Mouse (Mus musculus): ENCODE measurements around the gene Myo1d. TPM values are rescaled to one million over a fixed set of nuclear protein-coding genes. Genes with fewer than 3 reads are reported as not detected.

The Myo1d gene
- 1.8 and 2.2 TPM in 2 replicates for polyA plus RNA-seq (2015; fragmentation: Nextera tagmentation; extraction: Ambion mirVana)

DNA sequence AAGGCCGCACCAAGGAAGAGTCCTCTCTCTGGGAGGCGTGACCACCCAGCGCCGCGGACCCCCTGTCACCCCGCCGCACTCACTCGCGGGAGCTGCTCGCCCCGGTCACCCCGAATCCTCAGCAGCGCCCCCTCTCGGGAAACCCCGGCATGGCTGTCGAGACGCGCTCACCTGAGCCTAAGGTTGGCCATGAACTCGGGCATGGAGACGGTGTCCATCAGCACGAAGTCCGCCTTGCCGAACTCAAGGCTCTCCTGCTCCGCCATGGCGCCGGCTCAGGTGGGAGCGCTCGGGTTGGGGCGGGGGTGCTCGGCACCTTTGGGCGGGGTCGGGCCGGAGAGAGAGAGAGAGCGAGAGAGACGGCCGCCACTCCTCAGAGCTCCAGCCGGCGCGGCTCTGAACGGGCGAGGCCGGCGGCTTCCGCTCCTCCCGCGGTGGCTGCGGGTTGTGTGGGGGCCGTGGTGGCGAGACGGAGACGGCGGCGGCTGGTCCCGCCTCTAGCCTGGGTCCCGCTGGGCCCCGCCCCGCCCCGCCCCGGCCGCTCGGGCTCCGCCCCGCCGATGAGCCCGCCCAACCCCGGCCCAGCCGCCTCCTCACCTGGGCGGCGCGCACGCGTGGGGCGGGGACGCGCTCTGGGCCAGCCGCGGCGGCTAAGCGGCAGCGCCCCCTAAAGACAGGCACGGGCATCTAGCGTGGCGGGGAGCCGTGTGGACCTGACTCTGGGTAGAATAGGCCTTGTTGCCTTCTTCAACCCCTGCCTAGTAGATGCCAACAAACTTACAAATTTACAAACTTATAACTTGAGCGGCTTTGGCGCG, at the start of gene Myo1d:
TSS of gene Myo1d (minus strand) at position 499 of the 818 bp plus-strand sequence.
- H3K27ac ChIP-seq (replicated peaks), result no peak within 1 kb of the TSS
- ATAC-seq (ENCODE audit: low read depth), result peak; percentile 96
- peak within 1 kb of the TSS; percentile 74 for H3K9ac ChIP-seq
- H3K36me3 ChIP-seq, result no peaks in the 10 kb centered on the region
- H3K4me3 ChIP-seq, result peak within 1 kb of the TSS; percentile 67
- peaks cover 10% of the 10 kb centered on the region; the same call in 1 of the 2 replicates for H3K27me3 ChIP-seq
- H3K4me2 ChIP-seq, result peak within 1 kb of the TSS; percentile 71
- peaks cover 13% of the 10 kb centered on the region for H3K4me1 ChIP-seq (replicated peaks)
- no peaks in the 10 kb centered on the region for H3K9me3 ChIP-seq
- WGBS, result under 1% methylated on average over 67 of the region's 87 CpGs

DNA sequence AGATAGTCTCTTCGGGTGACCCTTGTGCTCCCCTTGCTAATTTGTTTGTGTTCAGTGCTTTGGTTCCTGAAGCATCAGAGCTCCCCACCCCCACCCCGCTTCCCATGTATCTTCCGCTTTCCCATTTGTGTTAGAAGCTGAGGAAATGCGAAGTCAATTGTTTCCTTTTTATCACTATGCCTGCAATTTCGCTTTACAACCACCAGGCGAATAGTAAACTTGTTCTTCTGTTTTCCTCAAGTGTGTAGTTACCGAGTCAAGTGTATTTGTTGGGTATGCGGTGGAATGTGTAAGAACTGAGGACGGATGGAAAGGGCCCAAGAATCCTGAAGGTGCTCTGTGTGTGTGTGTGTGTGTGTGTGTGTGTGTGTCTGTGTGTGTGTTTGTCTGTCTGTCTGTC, 42.0 kb upstream of the Myo1d start:
- no peak for ATAC-seq (ENCODE audit: low read depth)
- Histone ChIP-seq H3K9me3 (no peaks in the 10 kb centered on the region), H3K27ac (replicated peaks) (no peak overlapping the region), H3K27me3 (no peaks in the 10 kb centered on the region), H3K4me2 (no peak overlapping the region), H3K4me1 (replicated peaks) (peaks cover 13% of the 10 kb centered on the region; the same call in 1 of the 2 replicates), H3K36me3 (no peaks in the 10 kb centered on the region), H3K4me3 (no peak overlapping the region), H3K9ac (no peak overlapping the region)
- 73% methylated on average over 9 of the region's 9 CpGs for WGBS

DNA sequence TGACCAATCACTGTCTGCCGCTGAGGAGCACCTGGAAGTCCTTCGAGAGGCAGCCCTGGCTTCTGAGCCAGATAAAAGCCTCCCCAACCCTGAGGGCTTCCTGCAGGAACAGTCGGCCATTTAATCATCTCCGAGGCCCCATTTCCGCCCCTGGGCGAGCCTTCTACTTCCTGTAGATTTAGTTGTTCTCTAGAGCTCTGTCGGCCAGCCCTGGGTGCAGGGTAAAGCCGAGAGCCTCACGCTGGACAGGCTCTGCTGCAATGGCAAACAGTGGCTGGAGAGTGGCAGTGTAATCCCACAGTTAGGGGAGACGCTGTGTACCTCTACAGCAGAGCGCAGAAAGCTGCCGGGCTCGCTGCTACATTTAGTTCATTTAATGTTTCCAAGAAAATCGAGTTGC, 41.5 kb upstream of the Myo1d start:
- Histone ChIP-seq H3K9me3 (no peaks in the 10 kb centered on the region), H3K4me2 (no peak overlapping the region), H3K36me3 (no peaks in the 10 kb centered on the region), H3K4me3 (no peak overlapping the region), H3K4me1 (replicated peaks) (peaks cover 13% of the 10 kb centered on the region; the same call in 1 of the 2 replicates), H3K9ac (no peak overlapping the region), H3K27ac (replicated peaks) (no peak overlapping the region), H3K27me3 (no peaks in the 10 kb centered on the region)
- no peak for ATAC-seq (ENCODE audit: low read depth)
- WGBS, result 61% methylated on average over 14 of the region's 14 CpGs

DNA sequence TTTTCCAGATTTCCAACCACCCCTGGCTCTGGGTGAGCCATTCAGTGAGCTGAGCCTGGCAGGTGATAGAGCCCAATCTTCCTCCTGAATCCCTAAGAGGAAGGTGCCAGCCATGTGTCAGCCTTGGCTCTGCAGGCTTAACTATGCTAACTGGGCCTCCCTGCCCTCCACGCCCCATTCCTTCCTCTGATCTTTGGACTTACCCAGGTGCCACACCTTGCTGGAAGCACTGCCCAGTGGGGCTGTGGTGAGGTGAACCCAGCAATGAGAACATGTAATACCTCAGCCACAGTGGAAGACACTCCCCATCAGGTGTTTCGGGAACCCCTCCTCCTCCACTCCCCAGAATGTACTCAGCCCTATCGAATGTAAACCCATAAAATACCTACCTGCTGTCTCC, 40.3 kb upstream of the Myo1d start:
- no peak for ATAC-seq (ENCODE audit: low read depth)
- H3K4me1 ChIP-seq (replicated peaks), result peaks cover 13% of the 10 kb centered on the region; the same call in 1 of the 2 replicates
- H3K4me2 ChIP-seq, result no peak overlapping the region
- no peaks in the 10 kb centered on the region for H3K9me3 ChIP-seq
- H3K4me3 ChIP-seq, result no peak overlapping the region
- H3K9ac ChIP-seq, result no peak overlapping the region
- H3K27ac ChIP-seq (replicated peaks), result no peak overlapping the region
- WGBS, result 80% methylated on average over 3 of the region's 3 CpGs
- no peaks in the 10 kb centered on the region for H3K27me3 ChIP-seq
- no peaks in the 10 kb centered on the region for H3K36me3 ChIP-seq

DNA sequence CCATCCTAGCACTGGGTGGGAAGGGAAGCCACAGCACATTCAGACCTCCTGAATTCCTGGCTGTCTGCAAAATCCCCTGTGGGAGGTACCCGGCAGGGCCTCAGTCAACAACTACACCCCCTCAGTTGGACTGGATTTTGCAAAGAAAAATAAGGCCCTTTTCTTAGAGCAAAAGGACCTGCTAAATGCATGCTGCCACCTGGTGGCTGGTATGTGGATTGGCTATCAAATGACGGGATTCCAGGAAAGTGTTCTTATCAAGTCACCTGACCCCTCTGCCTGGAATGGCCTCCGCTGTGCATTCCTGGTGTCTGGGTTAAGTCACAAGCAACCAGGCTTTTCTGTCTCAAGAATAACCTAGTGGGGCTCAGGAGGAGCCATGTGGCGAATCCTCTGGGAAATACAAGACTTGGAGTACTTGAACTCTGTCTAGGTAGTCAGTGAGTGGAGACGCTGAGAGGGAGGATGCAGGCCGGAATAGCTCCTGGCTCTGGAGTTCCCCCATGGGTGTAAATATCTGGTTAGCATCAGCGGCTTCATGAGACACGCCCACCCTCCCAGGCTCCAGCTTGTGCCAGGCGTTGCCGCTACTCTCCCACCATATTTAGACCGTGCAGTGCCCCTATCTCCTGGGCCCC, 38.4 kb upstream of the Myo1d start:
- ATAC-seq (ENCODE audit: low read depth), result peak; percentile 56
- Histone ChIP-seq H3K9ac (no peak overlapping the region), H3K4me2 (no peak overlapping the region), H3K36me3 (peaks cover 9% of the 10 kb centered on the region; the same call in 1 of the 2 replicates), H3K27ac (replicated peaks) (no peak overlapping the region), H3K4me1 (replicated peaks) (peaks cover 13% of the 10 kb centered on the region; the same call in 1 of the 2 replicates), H3K4me3 (no peak overlapping the region), H3K9me3 (no peaks in the 10 kb centered on the region), H3K27me3 (no peaks in the 10 kb centered on the region)
- WGBS, result 51% methylated on average over 11 of the region's 11 CpGs

DNA sequence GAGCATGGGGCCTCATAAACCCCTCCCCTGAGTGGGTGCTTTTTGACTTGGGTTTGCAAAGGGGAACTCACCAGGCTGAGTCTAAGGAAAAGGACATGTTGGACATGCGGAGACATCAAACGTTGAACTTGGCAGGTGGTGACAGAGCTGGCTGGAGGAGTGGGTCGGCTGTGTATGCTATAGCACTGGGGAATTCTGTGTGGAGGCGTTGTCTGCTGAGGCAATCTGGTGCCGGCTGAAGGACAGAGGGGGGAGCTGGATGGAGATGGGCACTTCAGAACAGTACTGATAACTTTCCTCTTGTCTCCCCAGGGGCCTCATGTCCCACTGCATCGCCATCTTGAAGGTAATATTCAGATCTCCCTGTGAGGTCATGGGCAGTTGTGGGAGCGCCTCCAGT, 35.5 kb upstream of the Myo1d start:
- 88% methylated on average over 7 of the region's 7 CpGs for WGBS

DNA sequence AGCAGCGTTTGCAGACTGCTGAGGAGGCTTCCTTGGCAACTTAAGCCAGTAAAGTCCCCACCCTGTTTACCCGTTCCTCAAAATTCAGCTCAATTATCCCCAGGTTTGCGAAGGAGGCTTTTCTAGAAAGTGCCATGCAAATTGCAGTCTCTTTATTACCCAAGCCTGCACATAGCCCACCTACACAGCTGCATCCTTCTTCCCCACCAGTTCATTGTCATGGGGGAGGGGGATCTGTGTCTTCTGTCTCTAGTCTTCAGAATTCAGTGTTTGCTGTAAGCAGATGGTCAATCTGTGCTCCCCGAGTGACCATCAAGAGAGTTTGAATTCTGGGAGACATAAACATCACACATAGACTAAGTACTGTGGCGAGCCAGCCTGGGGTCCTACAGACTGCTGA, 31.3 kb upstream of the Myo1d start:
- peaks cover 9% of the 10 kb centered on the region; the same call in 1 of the 2 replicates for H3K36me3 ChIP-seq
- H3K9me3 ChIP-seq, result no peaks in the 10 kb centered on the region
- no peak for ATAC-seq (ENCODE audit: low read depth)
- WGBS, result 17% methylated on average over 5 of the region's 5 CpGs
- H3K27ac ChIP-seq (replicated peaks), result no peak overlapping the region
- H3K4me2 ChIP-seq, result peak overlapping the region; percentile 94
- H3K9ac ChIP-seq, result peak overlapping the region; percentile 83
- peaks cover 20% of the 10 kb centered on the region for H3K4me1 ChIP-seq (replicated peaks)
- peak overlapping the region; percentile 55 for H3K4me3 ChIP-seq
- H3K27me3 ChIP-seq, result no peaks in the 10 kb centered on the region; the same call in 1 of the 2 replicates

More for the DNA sequence above, 35.5 kb upstream of the Myo1d start:
- H3K9ac ChIP-seq, result no peak overlapping the region
- H3K4me3 ChIP-seq, result no peak overlapping the region
- ATAC-seq (ENCODE audit: low read depth), result no peak
- no peak overlapping the region for H3K27ac ChIP-seq (replicated peaks)
- peaks cover 9% of the 10 kb centered on the region; the same call in 1 of the 2 replicates for H3K36me3 ChIP-seq
- H3K9me3 ChIP-seq, result no peaks in the 10 kb centered on the region
- no peaks in the 10 kb centered on the region; the same call in 1 of the 2 replicates for H3K27me3 ChIP-seq
- H3K4me2 ChIP-seq, result no peak overlapping the region
- H3K4me1 ChIP-seq (replicated peaks), result peaks cover 26% of the 10 kb centered on the region

DNA sequence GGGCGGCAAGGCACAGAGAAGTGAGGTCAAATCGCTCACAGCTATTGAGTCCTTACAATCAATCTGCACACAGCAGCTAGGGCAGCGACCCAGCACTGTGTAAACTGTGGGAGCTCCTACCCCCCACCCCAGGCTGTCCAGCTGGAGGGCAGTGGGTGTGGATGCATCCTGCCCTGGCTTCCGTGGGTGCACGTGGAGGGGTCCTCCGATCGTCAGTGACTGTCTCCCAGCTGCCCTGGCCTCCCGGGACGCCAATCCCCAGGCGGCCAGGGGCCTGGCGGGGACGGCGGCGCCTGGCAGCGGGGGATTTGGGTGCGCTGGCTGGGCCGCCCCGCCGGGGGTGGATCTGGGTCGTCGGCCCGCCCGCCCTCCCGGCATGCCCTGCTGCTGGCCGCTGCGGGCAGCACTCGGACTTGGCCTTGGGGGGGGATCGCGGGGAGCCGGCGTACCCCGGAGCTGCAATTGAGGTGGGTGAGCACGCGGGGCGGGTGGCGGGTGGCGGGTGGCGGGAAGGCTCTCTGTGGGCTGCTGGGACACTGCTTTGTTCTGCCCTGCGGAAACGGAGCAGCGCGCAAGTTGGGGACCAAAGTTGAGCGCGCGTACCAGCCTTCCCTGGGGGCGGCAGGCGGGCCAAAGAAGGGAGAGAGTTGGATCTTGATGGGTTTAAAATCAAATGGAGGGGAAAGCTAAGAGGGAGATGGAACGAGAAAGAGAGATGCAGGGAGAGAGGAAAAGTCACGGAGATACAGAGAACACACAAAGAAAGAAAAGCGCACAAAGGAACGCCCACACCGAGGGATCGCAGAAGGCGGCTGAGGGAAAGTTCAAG, 30.4 kb upstream of the Myo1d start, which contains the start of gene Tmem98:
TSS of gene Tmem98 (plus strand) at position 183 of the 829 bp plus-strand sequence.
- H3K4me1 ChIP-seq (replicated peaks), result peaks cover 20% of the 10 kb centered on the region
- H3K4me2 ChIP-seq, result peak within 1 kb of the TSS; percentile 94
- 1% methylated on average over 54 of the region's 54 CpGs for WGBS
- H3K9me3 ChIP-seq, result no peaks in the 10 kb centered on the region
- no peaks in the 10 kb centered on the region; the same call in 1 of the 2 replicates for H3K27me3 ChIP-seq
- H3K36me3 ChIP-seq, result peaks cover 9% of the 10 kb centered on the region; the same call in 1 of the 2 replicates
- H3K27ac ChIP-seq (replicated peaks), result 0 out of 2 replicates have a peak within 1 kb of the TSS, but pooled peaks have one; percentile 53
- H3K9ac ChIP-seq, result peak within 1 kb of the TSS; percentile 83
- H3K4me3 ChIP-seq, result peak within 1 kb of the TSS; percentile 55
- ATAC-seq (ENCODE audit: low read depth), result peak; percentile 78

DNA sequence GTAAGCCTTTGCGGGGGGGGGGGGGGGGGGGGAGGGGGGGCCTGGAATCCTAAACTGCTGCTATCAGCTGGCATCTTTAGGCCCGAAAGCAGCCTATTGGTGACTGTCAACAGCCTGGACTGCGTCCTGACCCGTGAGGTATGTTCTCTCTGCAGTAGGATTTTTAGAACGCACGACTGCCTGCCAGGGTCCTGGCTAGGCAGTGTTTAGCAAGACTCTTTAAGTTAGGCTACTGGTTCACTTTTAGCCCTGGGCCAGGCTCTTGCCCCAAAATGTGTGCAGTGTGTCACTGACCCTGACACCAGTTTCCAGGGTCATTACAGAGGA, 29.8 kb upstream of the Myo1d start:
- H3K4me3 ChIP-seq, result peak overlapping the region; percentile 55
- no peak overlapping the region for H3K27ac ChIP-seq (replicated peaks)
- peaks cover 3% of the 10 kb centered on the region; the same call in 1 of the 2 replicates for H3K9me3 ChIP-seq
- peak; percentile 7; the same call in 1 of the 2 replicates for ATAC-seq (ENCODE audit: low read depth)
- H3K27me3 ChIP-seq, result no peaks in the 10 kb centered on the region; the same call in 1 of the 2 replicates
- peak overlapping the region; percentile 83 for H3K9ac ChIP-seq
- H3K4me1 ChIP-seq (replicated peaks), result peaks cover 20% of the 10 kb centered on the region
- peaks cover 9% of the 10 kb centered on the region; the same call in 1 of the 2 replicates for H3K36me3 ChIP-seq
- H3K4me2 ChIP-seq, result peak overlapping the region; percentile 94
- whole genome bisulfite sequencing, result 52% methylated on average over 6 of the region's 6 CpGs

DNA sequence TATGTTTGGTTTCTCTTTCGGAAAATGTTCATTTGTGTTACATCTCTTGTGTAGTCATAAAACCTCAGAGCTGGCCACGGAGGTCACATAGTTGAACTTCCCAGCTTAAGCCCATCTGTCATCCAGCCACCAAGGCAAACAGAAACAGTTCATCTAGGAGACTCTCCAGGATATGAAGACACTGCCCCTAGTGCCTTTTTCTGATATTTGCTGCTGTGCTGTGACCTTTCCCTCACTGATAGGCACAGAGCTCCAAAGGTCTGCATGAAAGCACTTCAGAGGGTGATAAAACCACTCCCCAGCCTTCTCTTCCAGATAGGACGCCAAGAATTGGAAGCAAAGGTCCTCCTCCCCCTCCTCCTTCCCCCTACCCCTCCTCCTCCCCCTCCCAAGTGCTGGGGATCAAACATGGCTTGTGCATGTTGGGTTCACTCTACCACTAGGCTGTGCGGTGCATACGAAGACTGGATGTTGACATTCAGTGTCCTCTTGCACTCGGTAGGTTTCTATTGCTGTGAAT, 28.8 kb upstream of the Myo1d start:
- H3K9ac ChIP-seq, result no peak overlapping the region
- ATAC-seq (ENCODE audit: low read depth), result no peak
- peaks cover 3% of the 10 kb centered on the region; the same call in 1 of the 2 replicates for H3K9me3 ChIP-seq
- H3K4me1 ChIP-seq (replicated peaks), result peaks cover 20% of the 10 kb centered on the region
- H3K4me2 ChIP-seq, result no peak overlapping the region
- no peaks in the 10 kb centered on the region for H3K36me3 ChIP-seq
- WGBS, result 71% methylated on average over 6 of the region's 6 CpGs
- no peak overlapping the region for H3K27ac ChIP-seq (replicated peaks)
- H3K4me3 ChIP-seq, result no peak overlapping the region
- H3K27me3 ChIP-seq, result no peaks in the 10 kb centered on the region; the same call in 1 of the 2 replicates

DNA sequence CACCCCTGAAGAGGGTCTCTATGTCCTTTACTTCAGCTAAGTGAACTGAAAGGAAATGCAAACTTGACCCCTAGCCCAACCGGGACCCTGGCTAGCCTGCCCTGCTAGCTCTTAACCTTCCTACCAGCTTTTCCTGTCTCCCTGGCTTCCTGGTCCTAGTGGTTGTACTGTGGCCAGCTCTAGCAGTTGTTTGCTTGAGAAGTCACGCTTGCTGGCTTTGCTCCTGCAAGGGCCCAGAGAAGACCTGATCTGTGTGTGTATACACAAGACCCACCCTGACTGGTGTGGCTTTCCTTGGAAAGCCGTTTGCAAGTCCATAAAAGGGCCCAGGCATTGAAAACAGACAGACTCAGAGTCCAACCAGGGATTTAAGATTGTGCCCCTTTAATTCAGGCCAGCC, 22.9 kb upstream of the Myo1d start:
- no peak overlapping the region for H3K4me2 ChIP-seq
- no peak overlapping the region for H3K9ac ChIP-seq
- H3K27me3 ChIP-seq, result no peaks in the 10 kb centered on the region
- H3K36me3 ChIP-seq, result no peaks in the 10 kb centered on the region
- H3K4me1 ChIP-seq (replicated peaks), result no peaks in the 10 kb centered on the region
- 66% methylated on average over 3 of the region's 3 CpGs for WGBS
- H3K9me3 ChIP-seq, result peaks cover 3% of the 10 kb centered on the region; the same call in 1 of the 2 replicates
- ATAC-seq (ENCODE audit: low read depth), result no peak
- H3K4me3 ChIP-seq, result no peak overlapping the region
- no peak overlapping the region for H3K27ac ChIP-seq (replicated peaks)

Data from neural tube, embryonic 13.5 days (tissue).